Mouse (Mus musculus): ENCODE results near the gene Nell2.

- no peak for TF ChIP-seq CTCF (IDR thresholded peaks at IDR 0.05; ENCODE audit: low read depth, low read length)
- TF ChIP-seq POLR2A (IDR thresholded peaks at IDR 0.05; ENCODE audit: borderline replicate concordance, low read depth, low read length), result no peak
These were observed 224.3 kb downstream of the Nell2 start for GRCm38 (mm10) chr15:95304102-95304501.
